Mouse (Mus musculus) cerebellum, adult 9-10 months (tissue): Measurements from ENCODE around the gene Bckdha.

Experiments
- DNase-seq: peaks from one replicate; pipeline ENCODE4 v3.0.0; 2022

The Bckdha gene

GRCm38 (mm10) chr7:25658657-25659472 lies at the start of gene Bckdha, which contains the start of gene Exosc5:
Gene Bckdha (minus strand): TSS chr7:25658981.
Gene Exosc5 (plus strand): TSS chr7:25659164.
- DNase-seq, result peak; percentile 100

DNA sequence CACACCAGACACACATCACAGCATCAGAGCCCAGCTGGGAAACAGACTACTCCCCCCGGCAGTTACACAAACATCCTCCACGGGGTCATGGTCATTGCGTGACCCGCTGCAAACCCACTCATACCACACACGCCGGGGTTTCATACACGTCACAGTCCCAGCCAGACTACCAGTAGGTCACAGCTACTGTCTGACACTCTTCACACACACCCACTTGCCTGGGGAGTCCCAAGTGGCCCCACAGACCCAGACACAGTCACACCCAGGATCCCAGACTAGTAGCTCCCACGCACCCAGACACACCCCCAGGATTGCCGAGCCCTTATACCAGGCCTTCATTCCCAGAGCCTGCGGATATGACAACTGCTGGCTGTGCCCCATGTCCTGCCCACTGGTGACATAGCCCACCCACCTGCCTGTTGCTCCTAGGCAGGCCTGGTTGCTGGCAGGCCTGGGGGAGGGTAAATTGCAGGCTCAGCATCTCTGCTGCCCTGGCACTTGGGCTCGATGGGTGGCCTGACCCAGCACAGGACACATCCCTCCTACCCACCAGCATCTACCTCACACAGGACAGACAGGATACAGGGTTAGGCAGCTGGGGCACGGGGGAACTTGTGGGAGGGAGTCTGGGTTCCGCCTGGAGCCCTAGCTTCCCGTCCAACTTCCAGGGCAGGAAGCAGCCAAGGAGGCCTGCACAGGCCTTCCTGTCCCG lies 49.0 kb upstream of the Bckdha start:
- DNase-seq, result no peak

DNA sequence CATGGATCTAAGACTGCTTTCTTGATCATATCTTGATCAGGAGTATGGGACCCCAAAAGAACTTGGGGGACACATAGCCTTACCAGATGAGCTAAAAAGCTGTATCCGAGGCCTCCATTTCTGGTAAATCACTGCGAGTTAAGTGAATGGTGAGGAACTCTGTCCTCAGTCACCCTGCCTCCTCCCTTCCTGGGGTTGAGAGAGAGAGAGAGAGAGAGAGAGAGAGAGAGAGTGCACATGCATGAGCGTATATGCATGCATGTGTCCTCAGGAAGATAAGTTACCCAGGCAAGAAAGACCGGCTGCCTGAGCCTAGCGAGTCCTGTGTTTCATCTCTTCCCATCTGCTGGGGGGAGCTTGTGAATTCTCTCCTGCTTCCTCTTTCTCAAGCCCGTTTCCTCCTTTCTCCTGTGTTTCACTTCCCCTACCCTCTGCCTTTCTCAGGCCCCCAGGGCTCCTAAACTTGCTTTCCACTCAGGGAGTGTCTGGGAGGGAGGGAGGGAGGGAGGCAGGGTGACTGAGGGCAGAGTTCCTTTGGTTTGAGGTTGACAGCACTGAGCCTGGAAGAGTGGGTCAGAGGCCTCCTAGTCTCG lies 47.9 kb upstream of the Bckdha start:
- DNase-seq, result no peak

- no peak for DNase-seq
Observed at GRCm38 (mm10) chr7:25705801-25706251, 47.0 kb upstream of the Bckdha start.

- no peak for DNase-seq
Observed at GRCm38 (mm10) chr7:25704716-25705364, 46.1 kb upstream of the Bckdha start.

DNA sequence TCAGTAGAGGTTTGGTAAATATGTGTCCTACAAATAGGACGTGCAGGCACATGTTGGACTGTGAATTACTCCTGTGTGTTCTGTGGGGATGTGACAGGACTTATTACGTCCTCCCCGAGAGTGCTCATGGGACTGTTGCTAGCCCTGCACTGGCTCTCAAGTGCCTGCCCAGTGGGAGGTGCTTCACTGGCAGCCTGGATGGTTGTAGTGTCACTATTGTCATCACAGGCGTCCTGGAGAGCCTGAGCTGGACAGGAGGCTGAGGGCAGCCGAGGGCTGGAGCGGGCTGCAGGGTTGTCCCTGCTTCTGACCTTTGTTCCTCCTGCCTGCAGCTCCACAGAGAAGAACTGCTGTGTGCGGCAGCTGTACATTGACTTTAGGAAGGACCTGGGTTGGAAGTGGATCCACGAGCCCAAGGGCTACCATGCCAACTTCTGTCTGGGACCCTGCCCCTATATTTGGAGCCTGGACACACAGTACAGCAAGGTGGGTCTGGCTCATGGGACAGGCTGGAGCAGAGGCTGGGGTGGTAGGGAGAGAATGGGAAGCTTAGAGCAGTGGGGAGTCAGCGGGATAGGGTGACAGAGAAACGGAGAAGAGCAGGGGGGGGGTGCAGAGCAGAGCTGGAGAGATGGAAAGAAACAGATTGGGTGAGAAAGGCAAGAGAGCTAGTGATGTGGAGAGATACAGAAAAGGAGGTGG lies 45.2 kb upstream of the Bckdha start:
- DNase-seq, result no peak

DNA sequence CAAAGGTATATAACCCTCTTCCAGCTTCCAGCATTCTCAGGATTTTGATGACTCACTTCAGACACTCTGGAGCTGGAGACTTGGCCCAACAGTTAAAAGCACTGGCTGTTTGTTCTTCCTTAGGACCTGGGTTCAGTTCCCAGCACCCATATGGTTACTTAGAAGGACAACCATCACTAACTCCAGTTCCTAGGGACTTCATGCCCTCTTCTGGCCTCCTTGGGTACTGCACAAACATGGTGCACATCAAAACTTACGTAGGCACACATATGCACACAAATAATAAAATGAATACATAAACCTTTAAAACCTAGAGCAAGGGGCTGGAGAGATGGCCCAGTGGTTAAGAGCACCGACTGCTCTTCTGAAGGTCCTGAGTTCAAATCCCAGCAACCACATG lies 43.6 kb upstream of the Bckdha start:
- DNase-seq, result no peak

DNA sequence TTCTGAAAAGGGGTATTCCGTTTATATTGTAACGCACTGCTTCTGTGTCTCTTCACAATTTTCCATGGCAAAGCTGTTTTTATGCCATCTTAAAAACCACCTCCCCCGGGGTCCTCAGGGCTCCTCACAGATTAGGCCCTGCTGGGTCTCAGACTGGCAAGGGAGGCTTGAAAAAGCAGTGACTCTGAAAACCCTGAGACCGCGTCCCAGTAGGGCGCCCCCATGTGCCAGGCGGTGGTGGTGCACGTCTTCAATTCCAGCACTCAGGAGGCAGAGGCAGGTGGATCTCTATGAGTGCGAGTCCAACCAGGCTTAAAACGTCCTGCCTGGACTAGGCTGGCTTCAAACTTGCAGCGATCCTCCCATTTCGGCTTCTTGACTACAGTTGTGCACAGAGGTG lies 42.0 kb upstream of the Bckdha start:
- no peak for DNase-seq

DNA sequence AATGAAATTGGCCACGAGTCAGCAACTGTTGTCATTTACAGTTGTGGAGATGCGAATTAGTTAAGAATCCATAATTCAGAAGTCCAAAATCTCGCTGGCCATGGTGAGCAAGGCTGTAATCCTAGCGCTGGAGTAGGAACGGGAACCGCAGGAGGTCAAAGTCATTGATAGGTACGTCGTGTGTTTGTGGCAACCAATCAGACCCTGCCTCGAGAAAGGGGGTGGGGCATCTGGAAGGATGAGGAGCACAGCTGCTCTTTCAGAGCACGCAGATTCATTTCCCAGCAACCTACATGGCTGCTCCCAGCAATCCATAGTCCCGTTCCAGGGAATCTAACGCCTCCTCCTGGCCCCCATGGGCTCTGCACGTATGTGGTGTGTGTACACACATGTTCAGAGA lies 41.1 kb upstream of the Bckdha start:
- DNase-seq, result no peak

DNA sequence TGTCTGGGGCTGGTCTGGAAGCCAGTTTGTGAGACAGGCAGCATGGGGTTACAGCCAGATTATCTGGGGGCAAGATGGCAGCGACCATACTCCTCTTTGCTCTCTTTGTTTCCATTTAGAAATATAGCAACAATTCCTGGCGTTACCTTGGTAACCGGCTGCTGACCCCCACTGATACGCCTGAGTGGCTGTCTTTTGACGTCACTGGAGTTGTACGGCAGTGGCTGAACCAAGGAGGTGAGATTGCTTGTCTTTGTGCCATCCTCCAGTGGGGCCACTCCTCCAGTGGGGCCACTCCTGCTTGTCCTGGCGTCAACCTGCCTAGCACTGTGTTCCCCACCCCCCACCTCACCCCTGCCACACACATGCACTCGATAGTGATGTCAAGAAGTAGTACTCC lies 35.3 kb upstream of the Bckdha start:
- no peak for DNase-seq

- no peak for DNase-seq
Observed at GRCm38 (mm10) chr7:25690051-25690450, 31.3 kb upstream of the Bckdha start.

DNA sequence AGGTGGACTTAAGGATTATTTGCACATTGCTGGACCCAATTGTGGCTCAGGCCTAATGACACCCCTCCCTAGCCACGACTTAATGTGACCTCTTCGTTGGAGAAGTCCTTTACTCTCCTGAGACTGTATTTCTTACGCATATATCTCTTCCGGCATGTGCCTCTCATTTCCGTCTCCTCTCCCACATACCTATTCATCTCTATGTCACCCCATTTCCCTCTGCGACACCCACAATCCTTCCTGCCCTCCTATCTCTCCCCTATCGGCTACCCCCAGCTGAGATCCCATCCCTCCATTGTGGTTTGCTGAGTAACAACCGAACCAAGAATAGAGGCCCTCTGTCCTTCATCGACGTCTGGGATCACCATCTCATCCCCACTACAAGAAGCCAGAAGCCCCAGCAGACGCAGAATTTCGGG lies 30.8 kb upstream of the Bckdha start:
- DNase-seq, result no peak

GRCm38 (mm10) chr7:25688810-25689586 lies 30.2 kb upstream of the Bckdha start:
- no peak for DNase-seq

- no peak for DNase-seq
Observed at GRCm38 (mm10) chr7:25687811-25688401, 29.1 kb upstream of the Bckdha start.

DNA sequence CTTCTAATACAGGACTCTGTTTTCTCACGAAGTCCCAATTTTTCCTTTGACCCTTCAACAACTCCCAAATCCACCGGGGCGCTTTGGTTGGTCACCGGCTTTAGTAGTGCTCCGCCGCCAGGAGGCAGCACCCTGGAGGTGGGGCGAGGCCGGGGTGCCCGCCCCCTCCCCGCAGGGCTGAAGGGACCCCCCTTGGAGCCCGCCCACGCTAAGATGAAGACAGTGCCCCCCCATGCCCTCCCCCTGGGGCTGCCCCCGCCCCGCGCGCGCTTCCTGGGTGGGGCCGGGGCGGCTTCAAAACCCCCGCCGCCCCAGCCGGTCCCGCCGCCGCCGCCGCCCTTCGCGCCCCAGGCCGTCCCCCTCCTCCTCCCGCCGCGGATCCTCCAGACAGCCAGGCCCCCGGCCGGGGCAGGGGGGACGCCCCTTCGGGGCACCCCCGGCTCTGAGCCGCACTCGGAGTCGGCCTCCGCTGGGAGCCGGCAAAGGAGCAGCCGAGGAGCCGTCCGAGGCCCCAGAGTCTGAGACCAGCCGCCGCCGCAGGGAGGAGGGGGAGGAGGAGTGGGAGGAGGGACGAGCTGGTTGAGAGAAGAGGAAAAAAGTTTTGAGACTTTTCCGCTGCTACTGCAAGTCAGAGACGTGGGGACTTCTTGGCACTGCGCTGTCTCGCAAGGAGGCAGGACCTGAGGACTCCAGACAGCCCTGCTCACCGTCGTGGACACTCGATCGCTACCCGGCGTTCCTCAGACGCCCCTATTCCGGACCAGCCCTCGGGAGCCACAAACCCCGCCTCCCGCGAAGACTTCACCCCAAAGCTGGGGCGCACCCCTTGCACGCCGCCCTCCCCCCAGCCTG lies 28.1 kb upstream of the Bckdha start, which contains the start of gene Tgfb1:
Tgfb1 (plus strand) TSS at position 323 of the 852 bp plus-strand sequence.
- no peak for DNase-seq

- no peak for DNase-seq
Observed at GRCm38 (mm10) chr7:25685926-25686470, 27.2 kb upstream of the Bckdha start.

DNA sequence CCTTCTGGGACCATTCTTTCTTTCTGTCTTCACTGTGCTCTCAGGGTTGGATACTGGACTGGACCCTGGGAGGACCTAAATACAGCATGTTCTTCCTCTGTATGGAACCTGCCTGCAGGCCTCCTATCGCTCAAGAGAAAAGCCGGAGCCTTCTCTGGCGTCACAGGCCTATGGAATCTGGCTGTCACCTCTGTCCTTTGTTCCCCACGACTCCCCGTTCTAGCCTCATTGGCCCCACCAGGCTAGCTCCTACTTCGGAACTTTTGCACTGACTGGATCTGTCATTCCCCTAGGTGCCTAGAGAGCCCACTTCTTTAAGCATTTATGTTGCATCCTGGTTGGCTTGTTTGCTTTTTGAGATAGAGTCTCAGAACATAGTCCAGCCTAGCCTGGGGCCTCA lies 25.9 kb upstream of the Bckdha start:
- no peak for DNase-seq

GRCm38 (mm10) chr7:25683474-25684180 lies 24.8 kb upstream of the Bckdha start:
- no peak for DNase-seq
